Mouse (Mus musculus): ENCODE results near the gene Naa20. TPM values are rescaled to one million over a fixed set of nuclear protein-coding genes. Genes with fewer than 3 reads are reported as not detected.

The Naa20 gene
- 10 to 100 TPM; 48.5 to 56.4 (median 53.6) TPM for total RNA-seq (2022)

DNA sequence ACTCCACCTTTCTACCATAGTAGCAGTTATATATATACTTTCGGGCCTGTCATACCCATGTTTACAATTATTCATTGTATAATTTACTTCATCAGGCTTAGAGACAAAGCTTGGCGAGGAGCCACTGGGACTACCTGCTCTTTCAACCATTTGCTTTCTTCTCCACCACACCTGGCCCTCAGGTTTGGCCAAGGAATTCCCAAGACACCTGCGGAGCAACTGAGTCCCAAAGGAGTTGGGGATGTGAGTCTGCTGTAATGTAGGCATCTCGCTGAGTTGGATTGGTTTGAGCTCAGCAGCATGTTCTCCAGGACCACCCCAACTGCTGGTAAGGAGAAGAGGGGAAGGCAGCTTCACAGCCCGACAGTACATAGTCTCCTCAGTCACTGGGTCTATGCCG, at the start of gene Naa20:
Naa20 (plus strand) TSS at position 239 of the 400 bp plus-strand sequence.
- DNase-seq (ENCODE audit: low spot score in 2 of 2), result no peak

DNA sequence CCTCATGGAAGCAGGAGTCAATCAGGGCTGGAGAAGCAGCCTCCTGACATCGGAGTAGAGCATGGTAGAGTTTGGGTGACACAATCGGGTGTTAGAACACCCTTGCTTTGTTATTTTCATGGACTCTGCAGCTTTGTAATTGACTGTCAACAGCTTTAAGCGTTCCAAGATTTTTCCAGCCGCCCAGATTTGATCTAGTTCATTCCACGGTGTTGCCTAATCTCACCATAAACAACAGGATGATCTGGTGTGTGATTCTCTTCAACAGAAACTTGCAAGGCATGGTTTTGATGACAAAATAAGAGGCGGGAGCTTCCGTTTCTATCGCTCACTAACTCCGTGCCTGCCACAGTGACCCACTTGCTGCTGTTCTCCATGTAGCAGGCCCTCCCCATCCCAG, 46.1 kb upstream of the Naa20 start:
- no peak for DNase-seq (ENCODE audit: low spot score in 2 of 2)

DNA sequence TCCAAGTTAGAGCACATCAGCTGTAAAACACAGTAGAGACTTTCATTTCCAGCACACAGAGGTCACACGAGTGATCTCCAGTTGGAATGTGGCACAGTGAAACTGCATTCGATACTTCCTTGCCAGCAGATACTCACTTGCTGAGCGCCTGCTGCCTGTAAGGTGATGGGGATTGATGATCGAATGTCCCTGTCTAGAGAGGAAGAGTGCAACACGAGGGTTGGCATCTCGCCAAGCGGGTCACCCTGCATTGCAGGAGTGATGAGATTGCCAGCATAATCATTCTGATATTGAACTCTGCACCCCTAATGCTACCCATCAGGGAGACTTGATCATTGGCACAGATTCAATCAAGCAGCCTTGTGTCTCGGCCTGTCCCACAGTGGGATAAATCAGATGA, 44.0 kb upstream of the Naa20 start:
- no peak for DNase-seq (ENCODE audit: low spot score in 2 of 2)

DNA sequence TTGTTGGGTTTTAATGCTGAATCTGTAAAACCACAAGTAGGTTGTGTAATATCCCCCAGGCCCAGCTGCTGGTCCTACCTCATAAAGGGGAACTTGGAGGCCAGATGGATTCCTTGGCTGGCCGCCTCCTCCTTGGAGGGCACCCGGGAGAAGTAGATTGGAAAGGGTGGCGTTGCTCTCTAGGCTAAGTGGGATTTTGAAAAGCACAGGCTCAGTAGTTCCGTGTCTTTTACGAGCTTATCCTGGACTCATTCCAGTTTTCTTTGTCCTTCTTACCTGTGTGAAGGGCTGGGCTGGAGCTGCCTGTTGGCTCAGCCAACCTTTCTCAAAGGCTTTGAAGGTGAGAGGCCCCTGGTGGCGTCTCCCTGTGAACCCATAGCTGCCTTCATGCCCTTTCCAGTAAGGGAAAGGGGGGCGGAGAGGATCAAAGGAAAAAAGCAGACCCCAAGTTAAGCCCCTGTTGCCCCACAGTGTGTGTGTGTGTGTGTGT, 42.4 kb upstream of the Naa20 start:
- DNase-seq (ENCODE audit: low spot score in 2 of 2), result peak; percentile 46 to 66

DNA sequence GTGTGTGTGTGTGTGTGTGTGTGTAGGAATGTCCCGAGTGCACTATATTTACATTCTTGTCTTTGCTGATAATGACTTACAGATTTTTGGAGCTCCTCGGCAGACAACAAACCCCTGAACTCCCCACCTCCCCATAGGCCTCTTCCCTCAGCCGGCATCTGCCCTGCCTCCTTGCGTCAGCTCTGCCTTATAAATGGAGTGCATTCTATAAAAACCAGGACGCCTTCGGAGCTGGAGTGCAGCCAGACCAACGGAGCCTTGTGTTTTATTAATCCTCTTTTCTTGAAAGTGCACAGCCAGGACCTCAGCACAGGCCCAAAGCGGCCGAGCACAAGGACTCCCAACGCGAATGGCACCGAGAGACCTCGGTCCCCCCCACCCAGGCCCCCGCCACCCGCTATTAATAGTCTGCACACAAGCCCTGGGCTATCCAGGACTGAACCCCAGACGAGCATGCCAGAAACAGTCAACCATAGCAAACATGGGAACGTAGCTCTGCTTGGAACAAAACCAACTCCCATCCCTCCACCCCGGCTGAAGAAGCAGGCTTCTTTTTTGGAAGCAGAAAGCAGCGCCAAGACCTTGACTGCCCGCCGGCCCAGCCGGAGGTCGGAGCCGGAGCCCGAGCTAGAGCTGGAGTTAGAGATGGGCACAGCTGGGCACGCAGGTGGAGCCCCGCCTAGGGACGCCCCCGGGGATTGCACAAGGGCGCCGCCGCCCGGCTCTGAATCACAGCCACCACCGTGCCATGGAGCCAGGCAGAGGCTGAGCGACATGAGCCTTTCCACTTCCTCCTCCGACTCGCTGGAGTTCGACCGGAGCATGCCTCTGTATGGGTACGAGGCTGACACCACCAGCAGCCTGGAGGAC, 41.7 kb upstream of the Naa20 start:
- DNase-seq (ENCODE audit: low spot score in 2 of 2), result peak; percentile 83 to 84

DNA sequence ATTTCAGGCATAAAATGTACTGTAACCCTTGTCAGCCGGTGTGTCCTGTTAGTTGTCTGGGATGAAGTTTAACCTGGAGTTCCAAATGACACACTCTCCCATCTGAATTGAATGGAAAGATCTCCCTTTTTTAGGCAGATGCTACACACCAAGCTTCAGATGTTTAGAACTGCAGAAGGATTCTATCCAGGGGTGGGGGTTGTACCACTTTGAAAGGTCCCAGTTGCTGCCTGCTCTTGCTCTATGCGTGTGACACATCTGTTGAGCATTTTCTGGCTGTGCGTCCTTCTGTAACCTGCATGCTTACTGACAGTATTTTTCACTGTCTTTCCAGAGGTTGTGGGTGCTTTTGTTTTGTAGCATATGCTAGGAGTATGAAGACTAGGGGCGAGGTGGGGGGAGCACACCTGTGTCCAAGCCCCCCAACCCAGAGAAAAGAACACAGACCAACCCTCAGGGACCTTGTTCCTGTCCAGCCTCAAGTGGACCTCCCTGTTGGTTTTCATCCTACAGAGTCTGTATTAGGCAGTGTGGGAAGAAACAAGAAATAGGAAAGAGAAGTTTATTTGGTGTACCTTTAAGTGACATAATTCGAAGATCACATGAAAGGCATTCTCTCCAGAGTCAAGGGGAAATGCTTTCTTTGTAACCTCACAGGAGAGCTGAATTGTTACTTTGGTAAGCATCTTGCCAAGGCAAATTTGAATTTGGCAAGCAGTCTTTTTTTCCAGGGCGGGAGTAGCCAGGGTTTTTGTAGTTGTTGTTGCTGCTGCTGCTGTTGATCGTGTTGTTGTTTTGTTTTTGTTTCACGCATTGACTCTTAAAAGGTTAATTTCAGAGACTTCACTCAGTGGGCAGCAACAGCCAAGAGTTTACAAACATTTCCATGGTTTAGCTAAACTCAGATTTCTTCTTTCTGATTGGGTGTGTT, 40.4 kb upstream of the Naa20 start:
- DNase-seq (ENCODE audit: low spot score in 2 of 2), result no peak

DNA sequence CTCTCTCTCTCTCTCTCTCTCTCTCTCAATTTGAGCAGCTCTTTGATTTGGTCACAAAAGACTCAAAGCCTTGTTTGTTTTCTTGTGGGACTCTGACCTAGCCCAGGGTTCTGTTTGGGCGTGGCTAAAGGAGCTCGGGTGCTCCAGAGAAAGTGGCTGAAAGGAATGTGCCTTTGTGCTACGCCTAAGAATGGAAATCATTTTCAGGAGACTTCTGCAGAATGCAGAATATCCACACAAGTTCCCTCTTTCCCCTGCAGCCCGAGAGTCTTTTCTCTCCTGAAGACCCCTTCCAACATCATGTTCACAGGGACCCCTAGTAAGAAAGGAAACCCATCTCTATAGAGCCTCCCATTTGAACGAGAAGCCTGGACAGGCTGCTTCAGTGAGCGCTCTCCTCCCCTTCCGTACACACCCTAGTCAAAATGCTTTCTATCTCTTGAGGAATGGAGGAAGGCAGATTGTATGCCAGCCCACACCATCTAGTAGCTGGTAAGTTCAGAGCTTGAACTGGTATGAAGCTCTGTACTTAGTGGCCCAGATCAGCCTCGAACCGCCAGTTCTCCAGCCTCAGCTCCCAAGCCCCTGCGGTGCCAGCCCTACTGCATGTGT, 39.6 kb upstream of the Naa20 start:
- DNase-seq (ENCODE audit: low spot score in 2 of 2), result peak in 1 of 2 experiments; percentile 28

DNA sequence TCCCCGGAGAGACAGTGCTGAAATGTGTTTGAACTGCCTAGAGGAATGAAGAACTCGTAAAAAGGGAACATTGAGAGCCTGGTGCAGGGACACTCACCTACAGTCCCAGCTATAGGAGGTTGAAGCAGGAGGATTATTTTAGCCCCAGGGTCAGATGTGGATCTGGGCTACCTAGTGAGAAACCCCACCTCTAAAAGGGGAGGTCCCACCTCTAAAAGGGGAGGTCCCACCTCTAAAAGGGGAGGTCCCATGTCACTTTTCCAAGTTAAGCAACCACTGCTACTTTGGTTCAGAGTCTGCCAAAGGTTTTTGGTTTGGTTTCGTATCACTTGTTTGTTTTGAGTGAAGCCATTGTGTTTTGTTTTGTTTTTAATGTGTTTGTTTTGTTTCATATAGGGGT, 36.6 kb upstream of the Naa20 start:
- no peak for DNase-seq (ENCODE audit: low spot score in 2 of 2)

DNA sequence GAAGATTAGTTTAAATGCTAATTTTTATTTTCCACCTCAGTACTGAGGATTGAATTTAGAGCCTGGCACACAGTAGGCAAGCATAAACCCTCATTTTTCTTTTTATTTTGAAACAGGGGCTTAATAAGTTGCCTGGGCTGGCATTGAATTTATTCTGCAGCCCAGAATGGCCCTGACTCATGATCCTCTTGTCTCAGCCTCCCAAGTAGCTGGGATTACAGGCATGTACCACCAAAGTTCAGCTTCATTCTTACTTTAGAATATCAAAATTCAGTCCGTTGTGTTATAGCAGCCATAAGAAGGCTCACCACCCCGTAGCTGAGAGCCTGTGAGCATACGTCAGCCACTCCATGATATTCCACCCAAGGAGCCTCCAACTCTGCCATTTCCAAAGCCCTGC, 35.7 kb upstream of the Naa20 start:
- no peak for DNase-seq (ENCODE audit: low spot score in 2 of 2)

DNA sequence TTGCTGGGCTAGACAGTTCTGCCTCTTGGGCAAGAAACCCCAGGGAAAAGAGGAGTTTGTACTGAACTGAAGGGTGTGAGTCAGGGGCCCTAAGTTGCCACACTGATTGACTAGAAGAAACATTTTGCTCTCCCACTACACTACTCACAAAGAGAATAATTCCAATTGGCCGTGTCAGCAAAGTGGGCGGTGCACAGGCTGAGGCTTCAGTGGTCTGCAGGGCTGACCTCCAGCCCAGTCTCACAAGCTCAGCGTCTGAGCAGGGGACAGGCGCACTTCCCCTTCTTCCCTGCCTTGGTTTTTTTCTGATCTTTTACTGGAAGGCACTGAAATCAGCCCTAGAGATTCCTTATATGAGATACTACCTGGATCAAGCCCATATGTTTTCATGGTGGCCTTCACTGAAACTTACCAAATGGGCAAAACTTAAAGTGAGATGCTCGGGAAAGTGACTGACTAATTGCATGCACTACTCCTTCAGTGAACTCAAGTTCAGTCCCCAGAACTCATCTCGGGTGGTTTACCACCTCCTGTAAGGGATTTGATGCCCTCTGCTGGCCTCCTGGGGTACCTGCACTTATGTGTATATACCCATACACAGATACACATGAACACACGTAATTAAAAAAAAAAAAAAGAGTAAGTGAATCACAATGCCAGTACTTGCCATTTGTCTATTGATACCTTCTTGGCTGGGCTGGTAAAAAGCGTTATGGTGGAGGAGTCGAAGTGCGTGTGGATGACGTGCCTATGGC, 35.0 kb upstream of the Naa20 start:
- no peak for DNase-seq (ENCODE audit: low spot score in 2 of 2)

DNA sequence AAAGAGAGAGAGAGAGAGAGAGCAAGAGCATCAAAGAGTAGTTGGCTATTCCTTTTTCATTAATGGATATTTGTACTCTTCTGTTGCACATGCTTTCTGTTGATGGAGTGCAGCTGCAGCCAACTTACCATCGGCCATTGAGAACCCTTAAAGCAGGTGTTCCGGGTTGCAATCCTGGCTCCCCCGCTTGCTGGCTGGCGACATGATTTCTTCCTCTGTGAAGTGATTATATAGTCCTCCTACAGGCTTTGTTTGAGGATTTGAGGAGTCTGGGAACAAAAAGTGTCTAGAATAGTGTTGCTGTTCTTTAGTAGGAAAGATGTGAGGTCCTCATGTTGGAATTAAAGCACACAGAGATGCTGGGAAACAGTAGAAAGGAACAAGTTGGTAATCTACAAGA, 30.6 kb upstream of the Naa20 start:
- no peak for DNase-seq (ENCODE audit: low spot score in 2 of 2)

DNA sequence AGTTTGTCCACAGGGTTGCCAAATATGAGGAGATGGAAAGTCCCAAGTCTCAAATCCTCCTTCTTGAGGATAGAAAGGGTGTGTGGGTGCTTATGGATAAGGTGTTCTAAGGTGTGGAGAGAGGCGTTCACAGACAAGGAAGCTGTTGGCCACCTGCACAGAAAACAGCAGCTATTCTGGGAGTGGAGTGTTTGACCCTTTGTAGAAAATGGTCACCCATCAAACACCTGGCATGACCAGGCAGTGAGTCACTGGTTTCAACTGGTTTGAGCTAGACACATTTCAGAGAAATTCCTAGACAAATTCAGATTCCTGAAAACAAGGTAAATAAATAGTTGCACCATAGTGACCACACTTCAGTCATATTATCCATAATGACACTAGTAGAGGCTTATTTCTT, 29.8 kb upstream of the Naa20 start:
- no peak for DNase-seq (ENCODE audit: low spot score in 2 of 2)

DNA sequence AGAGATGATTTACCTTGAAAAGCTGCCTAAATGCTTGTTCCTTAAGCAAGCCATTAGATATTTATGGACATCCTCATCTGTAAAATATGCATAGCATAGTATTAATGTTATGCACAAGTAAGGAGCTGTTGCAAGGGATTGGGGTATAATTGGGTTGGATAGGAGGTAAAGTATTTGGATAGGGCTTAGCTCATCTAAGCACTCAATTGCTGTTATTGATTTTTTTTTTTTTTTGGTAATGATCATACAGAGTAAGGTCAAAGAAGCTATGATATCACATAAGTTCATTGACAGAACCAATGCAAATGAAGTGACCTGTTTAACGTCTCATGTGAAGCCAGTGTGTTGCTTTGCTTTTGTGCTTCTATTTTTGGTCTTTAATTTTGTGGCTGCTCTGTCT, 27.9 kb upstream of the Naa20 start:
- no peak for DNase-seq (ENCODE audit: low spot score in 2 of 2)

DNA sequence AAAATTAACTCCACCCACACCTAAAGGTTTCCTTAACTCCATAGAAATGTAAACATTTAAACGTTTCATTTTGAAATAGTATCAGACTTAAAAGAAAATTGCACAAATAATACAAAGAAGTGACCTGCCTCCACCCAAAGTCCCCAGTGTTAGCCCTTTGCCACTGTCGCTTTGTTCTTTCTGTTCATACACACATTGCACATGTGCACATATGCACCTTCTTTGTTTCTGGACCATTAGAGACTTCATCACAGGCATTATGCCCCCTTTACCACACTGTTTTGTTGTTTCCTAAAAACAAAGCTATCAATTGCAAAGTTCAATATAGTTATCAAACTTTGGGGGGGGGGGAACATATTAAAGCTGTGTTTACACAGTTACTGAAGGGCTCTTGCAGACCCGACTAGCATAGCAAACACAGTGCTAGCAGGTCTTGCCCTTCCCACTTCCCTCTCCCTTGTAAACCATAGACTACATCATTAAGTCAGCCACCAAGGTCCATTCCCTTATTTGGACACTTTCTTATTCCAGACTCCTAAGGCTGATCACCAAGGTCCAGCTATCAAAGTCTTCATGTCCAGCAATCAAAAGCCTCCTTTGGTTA, 26.9 kb upstream of the Naa20 start:
- DNase-seq (ENCODE audit: low spot score in 2 of 2), result no peak

DNA sequence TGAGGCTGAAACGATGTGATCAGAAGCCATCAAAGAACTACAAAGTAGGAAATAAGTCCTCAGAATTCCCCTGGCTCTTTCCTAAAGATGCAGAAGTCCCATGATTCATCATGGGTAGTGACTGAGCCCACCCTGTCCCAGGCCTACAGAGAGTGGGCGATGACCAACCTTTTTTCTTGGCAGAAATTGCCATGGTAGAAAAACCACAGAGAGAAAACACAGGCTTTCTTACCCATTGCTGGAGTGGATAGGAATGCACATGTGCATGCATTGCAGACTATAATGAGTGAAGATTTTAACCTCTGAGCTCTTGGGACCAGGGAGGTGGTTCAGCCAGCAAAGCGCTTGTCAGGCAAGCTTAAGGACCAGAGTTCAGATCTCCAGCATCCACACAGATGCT, 24.7 kb upstream of the Naa20 start:
- DNase-seq (ENCODE audit: low spot score in 2 of 2), result no peak

DNA sequence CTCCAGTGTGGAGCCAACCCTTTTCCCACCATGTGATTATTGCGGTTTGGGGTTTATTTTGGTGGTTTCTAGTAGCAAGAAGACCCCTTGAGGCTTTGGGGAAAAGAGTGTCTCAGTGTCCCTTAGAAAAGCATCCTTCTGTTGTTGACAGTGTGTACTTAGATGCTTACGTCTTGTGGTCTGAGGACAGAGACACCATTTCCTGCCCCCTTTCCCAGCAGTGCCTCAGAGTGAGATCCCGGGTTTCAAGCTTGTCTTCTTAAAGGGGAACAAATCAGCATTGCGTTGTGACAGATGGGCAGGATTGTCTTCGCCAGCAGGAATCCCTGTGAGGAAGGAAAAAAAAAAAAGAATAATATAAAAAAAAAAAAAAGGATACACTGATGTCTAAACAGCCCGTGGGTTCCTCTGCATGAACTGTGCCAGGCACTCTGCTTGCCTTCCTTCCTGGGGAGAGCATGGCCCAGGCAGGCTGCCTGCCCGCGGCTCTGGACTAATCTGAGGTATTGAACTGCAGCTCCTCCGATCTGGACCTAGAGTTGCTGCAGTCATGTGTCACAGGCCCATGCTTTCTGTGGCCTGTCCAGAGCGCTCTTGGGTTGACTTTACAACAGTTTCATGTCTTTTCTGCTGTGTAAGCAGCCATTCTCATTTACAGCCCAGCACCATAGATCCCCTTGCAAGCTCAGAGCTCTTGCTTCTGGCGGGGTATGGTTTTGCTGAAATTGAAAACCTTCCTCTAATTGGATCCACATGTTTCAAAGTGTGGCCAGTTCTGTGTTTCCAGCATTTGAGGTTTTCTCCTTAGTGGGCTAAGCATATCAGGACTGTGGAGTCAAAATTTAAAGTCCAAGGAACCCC, 20.8 kb upstream of the Naa20 start:
- DNase-seq (ENCODE audit: low spot score in 2 of 2), result no peak

DNA sequence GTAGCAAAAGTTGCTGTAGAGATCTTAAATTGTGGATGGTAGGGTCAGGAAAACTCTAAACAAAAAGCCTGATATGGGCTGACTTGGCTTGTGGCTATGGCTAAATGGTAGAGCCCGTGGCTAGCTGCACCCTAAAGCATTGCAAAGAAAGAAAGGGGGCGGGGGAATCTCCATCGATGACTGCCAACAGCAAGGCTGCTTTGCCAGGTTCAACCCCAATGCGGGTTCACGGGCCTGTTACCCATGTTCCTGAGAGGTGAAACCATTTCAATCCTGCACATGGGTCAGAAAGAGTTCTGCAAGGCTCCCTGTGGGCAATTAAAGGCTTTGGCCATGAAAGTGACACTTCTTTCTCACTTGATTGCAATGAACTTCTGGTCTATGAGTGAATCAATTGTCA, 20.0 kb upstream of the Naa20 start:
- no peak for DNase-seq (ENCODE audit: low spot score in 2 of 2)

DNA sequence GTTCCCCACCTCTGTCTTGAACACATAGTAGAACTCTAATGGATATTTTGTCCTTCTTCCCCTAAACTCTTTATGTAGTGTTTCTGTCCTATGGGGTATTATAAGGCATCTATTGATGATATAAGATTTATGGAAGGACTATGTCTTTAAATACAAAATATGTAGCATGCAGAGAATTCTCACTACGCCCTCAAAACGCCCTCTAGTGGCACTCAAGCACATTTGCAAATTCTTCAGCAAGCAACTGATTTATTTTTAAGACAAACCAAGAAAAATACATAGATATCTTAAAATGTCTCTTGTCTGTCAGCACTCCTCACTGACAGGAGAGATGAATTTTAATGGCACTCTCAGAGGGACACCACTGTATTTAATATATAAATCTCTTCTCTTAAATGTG, 19.5 kb upstream of the Naa20 start:
- no peak for DNase-seq (ENCODE audit: low spot score in 2 of 2)

DNA sequence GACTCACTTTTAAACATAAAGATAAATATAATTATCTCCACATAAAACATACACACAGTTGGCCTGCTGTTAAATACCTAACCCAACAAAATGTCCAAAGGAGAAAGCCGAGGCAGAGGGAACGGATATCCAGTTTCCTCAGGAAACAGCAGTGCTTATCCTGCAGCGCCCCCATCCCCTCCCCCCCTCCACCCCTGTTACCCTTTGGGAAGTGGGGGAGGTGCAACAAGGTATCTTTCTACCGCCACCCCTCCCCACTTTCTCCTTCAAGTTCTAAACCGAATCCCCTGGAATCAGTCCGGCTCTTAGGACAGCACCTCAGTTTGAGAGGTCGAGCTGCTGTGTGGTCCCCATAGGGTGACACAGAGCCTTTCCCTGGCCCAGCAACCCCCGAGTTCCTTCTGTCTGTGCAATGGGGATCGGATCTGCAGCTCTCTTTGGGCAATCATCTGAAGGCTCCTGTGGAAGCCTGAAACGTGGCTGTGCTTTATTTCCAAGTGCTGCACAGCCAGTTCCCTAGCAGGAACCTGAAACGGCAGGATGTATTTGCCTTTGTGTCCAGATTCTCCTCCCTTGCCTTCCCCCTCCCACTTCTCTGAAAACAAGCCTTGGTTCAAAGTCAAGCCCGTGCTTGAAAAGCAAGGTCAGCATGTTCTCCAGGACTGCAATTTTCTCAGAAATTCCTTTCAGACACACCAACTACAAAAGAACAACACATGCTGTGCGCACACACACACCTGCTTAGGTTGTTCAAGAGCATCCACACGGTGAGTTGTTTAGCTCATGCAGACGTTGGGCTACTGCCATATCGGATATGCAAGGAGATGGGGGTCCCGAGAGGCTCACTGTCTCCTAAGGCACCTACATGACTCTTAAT, 17.6 kb upstream of the Naa20 start:
- DNase-seq (ENCODE audit: low spot score in 2 of 2), result no peak

All from gastrocnemius, adult 8-10 months (tissue).